Mouse (Mus musculus) adipocyte (in vitro differentiated cells): ENCODE data around the gene Ago4.
A peak's percentile ranks its signal among the peaks of the same experiment; 100 is the strongest.

Experiments used
- DNase-seq: peaks from one replicate; pipeline ENCODE4 v3.0.0-alpha.2; 2016; ENCODE audit warnings: low spot score

Ago4 gene

DNA sequence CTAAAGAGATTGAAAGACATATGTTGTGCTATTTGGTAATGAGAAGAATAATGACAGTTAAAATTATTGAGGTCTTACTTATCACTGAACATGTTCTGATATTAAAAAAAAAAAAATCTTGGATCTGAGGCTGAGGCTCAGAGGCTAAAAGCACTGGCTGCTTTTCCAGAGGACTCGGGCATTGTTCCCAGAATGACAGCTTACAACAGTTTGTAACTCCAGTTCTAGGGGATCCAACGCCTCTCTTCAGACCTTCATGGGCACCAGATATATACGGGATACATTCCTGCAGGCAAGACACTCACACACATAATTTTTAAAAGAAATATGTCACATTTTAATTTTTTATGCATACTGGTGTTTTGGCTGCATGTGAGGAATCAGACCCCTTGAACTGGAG is 7.1 kb downstream of the Ago4 start:
- no peak for DNase-seq

DNA sequence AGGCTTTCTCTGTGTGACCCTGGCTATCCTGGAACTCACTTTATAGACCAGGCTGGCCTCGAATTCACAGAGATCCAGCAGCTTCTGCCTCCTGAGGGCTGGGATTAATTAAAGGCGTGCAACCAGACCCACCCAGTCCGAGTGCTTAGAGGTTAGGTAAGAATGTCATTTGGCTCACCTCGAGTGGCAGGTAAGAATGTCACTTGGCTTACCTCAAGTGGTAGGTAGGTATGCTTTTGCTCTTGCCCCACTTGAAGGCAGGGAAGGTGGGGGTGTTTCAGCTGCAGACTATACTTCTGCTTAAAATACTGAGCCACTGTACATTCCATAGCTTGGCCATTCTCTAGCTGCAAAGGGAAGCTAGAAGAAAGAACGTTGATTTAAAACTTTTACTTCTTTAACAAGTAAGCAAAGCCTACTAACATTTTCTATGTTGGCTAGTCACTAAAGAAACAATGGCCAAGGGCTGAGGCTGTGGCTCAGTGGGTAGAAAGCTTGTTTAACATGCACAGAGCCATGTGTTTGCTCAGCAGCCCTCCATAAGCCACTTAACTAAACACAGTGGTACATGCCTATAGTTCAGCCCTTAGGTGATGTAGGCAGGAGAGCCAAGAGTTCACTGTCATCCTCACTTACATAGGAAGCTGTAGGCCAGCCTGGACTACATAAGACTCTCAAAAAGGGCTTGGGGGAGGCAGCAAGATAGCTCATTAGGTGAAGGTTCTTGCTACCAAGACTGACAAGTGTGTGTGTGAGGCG is 20.8 kb downstream of the Ago4 start:
- DNase-seq = no peak

DNA sequence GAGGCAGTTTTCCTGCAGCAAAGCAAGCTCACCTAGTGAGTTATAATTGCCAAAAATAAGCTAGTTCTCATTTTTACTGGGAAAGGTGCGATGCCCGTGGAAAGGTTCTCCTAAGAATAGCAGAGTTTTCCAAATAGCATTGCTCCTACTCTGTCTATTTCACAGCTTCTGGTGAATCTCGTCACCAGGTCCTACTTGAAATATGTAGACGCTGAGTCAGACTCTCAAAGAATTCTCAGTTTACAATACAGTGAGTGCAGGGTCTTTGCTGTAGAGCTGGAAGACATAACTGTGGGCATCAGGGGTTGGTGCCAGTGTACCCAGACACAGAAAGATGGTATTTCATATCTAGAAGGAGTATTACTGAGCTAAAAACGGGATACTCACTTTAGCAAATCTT is 22.3 kb downstream of the Ago4 start:
- no peak for DNase-seq

DNA sequence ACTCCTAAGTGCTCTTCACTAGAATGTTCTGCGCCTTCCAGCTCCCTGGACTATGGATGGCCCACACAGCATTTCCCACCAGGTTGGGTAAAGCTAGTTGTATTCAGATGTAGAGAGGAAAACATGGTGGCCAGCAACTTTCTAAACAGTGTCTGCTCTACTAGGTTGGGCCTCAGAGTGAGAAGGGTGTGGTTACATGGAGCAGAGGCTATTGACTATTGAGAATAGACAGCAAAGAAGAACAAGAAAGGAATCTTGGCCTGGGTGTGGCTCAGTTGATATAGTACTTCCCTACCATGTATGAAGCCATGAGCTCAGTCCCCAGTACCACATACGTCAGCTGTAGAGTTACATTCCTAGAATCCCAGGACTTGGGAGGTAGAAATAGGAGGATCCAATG is 24.2 kb downstream of the Ago4 start:
- DNase-seq = no peak

DNA sequence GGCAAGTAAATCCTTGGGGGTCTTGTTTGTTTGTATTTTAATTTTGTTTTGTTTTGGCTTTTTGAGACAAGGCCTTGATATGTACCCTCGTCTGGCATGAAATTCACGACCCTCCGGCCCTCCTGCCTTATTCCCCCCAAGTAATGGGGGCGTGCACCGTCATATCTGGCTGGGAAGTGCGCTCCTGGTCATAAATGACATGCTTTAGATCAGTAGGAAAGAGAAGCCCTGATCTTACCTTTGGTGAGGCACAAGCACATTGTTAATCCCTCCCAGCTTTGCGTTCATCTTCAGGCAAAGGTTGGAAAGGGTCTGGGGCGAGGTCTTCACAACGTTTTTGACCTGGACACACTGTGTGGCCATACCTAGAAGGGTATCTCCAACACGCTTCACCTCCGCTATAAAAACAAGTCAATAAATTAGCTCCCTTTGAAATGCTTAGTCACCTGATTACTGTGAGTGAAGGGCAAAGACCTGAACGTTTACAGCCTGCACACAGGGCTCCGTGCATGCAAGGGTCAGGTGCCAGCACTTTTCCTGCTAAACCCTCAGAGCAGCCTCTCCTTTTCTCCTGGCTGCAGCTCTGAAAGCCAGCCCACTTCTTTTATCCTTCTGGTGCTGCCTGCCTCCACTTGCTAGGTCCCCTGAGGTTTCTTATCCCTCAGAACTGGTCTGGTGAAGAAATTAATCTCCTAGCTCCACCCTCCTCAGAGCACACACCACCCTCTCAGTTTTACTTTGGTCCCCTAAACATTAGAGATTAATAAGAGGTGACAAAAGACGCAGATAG is 25.0 kb downstream of the Ago4 start:
- DNase-seq = no peak

DNA sequence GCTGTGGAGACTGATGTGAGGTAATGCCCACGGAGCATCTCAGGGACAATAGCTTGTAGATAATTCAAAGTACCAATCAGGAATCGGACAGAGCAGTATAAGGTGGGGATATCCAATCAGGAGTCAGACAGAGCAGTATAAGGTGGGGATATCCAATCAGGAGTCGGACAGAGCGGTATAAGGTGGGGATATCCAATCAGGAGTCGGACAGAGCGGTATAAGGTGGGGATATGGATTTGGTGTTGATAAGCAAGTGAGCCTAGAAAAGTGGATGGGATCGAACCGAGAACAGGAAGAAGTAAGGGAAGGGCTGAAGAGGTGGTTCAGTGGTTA is 30.3 kb downstream of the Ago4 start:
- DNase-seq = no peak

DNA sequence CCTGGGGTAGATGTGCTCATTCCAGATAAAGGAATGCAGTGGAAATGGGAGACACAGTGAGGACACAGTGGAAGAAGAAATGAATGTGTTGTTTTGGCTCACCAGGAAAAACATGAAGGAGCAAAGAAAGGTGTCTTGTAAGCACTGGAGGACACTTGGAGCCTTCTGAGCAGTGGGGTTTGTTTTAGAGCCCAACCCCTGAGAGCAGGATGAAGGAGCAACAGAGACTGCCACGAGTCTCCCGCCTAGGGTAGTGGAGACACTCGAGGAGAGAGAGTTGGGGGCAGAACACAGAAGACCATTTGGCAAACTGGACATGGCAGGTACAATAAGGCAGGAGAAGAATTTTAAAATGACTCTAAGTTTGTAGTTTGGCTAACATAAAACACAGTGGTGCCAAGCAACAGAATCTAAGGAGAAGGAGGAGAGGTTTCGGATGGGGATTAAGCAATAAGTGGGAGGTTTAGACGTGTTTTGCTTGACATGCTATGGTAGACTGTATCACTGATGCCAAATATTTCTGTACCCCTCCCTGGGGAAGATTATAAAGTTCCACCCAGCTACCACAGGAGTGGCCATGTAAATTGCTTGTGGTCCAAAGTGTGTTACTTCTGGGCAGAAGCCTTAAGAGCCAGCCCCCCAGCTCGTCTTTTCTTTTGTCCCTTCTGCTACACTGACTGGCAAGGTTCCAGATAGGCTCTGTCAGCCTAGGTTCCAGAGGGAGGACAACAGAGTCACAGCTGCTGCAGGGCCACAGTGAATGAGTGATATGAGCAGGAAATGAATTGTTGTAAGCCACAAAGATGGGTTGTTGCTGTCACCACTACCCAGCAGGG is 30.9 kb downstream of the Ago4 start:
- no peak for DNase-seq

DNA sequence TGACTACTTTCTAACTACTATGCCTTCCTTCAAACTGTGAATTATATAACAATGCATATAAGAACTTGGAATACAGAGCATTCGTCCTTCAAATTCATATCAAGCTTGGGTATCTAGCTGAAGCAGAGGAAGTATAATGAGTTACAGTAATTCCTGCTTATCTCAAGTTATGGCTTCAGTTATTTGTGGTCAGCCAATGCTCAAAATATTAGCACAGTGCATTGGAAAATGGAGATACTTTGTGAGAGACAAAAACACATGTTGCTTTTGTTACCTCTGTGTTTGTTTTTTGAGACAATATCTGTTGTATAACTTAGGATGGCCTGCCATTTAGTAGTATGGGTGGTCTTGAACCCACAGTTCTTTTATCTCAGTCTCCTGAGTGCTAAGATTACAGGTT is 34.7 kb downstream of the Ago4 start:
- DNase-seq = no peak

DNA sequence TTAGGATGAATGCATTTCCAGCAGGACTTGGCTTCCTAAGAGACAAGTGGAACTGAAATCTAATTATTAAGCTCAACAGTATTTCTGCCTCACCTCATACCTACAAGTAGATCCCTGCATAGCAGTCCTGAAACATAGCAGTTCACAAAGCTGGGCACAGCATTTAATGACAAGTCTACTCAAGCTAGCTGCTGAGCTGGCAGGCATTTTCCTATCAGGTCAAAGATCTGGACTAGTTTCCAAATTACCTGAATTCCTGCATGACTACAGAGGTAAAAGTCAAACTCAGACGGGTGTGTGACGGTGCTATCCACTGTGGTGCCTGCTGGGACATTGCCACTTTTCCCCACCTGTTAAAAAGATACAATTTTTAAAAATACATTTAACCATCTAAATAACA is 36.3 kb downstream of the Ago4 start:
- DNase-seq = no peak

DNA sequence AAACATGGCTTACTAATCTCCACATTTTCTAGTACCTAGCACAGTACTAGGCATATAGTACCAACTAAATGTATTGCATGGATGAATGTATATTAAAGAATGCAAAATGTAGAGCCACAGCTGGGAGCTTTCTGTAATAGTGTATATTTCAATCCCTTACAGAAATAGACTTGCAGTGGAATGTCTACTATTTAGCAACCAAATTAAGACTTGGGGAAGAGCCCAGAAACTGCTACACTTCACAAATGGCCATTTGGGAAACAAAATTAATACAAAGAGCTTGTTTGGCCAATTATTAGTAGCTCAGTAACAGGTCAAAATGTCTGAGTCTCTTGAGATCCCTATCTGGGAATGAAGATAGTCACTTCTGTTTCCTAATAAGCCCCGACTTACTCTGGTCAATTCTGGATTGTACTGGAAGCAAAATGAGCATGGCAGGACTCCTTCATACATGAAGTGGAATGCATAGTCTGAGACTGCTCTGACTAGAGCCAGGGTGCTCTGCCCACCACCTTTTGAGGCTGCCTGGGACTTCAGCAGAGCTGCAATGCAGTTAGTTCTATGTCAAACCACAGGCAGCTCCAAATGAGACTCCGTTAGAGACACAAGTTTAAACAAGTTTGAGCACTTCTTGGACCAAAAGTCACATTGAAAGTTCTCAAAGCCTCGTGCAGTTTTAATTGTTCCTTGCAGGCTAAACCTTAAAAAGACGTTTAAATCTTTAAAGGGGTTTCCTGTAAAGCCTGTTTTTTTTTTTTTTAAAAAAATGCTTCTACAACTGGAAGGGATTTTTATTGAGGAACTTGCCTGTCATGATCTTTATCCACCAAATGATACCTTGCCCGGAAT is 37.1 kb downstream of the Ago4 start:
- peak; percentile 5 for DNase-seq

DNA sequence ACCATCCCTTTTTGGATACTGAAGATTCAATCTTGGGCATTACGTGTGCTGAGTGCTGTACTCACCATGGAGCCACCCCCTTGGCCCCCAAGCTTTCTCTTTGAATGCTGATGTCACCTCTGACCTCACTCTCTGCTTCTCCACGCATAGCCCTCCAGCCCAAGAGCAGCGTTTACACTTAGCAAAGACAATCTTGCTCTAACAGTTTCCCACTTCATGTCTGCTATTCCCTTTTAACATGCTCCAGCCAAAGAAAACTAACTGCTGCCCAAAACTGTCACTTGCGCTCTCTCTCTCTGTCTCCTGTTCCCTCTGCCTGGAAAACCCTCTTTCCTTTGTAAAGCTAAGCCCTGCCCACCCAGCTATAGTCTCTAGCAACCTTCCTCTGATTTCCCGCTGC is 37.8 kb downstream of the Ago4 start:
- no peak for DNase-seq

DNA sequence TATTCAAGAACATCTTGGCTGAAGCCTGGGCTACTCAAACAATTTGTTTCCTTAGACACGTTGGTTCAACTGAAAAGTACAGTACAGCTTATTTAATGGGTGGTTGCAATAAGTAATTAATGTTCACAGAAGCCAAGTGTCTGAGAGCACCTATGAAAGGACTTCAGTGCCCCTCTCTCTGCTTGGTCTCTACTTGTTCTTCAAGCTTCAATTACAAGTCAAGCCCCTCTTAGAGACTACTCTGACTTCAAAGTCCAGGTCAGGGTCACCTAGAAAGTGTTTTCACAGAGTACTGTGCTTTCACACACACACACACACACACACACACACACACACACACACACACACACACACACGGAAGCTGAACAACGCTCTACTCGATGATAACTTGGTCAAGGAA is 39.9 kb downstream of the Ago4 start:
- no peak for DNase-seq

DNA sequence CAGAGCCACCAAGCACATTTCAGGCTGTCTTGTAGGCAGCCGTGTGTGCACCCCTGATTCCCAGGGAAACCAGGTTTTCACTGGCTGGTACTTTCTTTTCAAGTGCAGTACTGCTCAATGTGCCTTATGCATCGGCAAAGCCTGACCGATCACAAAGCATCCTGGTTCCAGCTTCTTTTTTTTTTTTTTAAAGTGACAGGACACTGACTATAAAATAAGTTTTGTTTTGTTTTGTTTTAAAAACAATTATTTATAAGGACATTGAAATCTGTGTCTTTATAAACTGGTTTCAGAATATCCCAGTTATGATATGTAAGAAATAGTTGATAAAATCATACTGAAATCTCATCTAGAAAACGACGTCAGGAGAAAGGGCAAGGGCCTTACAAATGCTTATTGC is 41.3 kb downstream of the Ago4 start:
- no peak for DNase-seq

DNA sequence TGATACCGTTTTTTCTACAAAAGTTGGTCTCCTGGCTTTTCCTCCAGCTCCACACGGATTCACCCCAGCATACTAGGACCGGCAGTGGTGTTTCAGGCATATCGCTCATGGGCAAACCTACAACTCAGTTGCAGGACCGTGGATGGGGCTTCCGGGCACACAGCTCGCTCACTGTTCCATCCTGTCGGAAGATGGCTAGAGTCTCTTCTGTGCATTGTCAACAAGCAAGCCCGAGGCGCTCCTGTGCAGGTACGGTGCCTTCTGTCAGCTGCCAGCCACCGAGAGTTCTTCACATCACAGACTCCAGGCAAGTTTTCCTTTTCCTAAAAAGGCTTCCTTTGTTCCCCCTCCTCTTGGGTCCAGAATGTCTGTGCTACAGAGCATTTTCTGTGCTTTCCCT is 42.5 kb downstream of the Ago4 start:
- no peak for DNase-seq

DNA sequence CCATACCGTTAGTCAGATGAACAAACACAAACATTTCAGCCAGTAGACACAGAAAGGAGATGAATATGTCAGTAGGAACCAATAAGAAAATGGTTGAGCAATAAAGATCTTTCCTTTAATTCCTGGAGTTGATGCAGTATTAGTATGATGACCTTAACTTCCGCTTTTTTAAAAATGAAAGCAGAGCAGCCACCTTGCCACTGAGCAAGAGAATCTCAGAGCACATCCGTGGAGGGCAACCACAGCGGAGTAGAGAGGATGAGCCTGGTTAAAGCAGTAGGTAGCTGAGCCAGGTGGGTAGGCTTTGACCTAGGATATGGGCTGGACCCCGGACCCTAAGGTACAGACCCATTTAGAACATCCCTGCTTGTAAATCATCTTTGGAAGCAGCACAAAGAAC is 43.5 kb downstream of the Ago4 start:
- no peak for DNase-seq

DNA sequence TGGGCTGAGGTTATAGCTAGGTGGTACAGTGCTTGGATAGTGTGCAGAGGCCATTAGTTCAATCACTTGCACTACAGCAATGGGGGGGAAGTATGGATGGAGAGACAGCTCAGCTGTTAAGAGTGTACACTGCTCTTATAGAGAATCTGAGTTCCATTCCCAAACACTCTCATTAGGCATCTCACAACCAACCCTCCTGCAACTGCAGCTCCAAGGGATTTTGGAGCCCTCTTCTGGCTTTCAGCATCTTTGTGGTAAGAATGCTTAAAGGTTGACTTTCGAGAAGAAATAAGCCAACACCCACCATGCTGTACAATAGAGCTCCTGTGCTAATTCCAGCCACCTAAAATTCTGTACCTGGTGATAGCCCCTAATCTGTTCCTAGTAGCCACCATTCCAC is 47.1 kb downstream of the Ago4 start:
- no peak for DNase-seq

DNA sequence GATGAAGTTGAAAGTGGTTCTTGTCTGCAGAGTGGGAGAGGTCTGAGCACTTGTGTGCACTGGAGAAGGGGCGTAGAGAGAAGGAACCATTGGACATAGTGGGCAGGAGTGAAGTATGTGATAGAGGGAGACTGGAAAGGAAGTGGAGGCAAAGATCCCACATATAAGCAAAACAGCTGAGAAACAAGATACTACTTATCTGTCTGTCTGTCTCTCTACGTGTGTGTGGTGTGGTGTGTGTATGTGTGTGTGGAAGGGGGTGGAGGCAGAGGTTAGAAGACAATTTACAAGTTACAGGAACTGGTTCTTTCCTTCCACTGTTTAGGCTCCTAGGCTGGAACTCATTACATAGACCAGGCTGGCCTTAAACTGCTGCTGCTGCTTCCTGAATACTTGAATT is 48.2 kb downstream of the Ago4 start:
- no peak for DNase-seq

DNA sequence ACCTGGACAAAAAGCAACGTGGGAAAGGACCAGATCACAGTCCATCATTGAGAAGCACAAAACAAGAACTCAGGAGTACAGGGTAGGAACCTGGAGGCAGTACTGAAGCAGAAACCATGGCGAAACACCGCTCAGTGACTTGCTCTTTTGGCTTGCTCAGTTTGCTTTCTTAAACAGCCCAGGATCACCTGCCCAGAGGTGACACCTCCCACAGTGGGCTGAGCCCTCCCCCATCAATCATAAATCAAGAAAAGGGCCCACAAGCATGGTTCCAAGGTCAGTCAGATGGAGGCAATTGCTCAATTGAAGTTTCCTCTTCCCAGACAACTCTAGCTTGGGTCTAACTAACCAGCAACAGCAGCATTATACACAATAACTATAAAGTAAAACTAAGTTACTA is 49.4 kb downstream of the Ago4 start:
- DNase-seq = no peak

DNA sequence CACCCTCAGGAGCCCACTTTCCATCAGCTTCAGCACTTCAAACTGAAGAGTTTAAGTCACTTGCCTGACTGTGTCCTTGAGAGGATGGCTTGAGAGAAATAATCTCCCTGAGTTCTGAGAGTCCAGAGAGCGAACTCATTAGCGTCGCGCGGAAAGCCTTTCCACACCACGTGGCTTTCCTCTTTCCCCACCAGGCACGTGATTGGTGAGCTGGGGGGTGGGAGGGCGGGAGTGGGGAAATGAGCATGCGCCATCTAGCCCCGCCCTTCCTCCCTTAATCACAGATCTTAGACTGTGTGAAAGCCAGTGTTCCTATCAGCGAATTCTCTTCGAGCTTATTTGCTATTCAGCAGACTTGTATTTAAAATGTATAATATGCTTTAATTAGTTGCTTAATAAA is 50.3 kb downstream of the Ago4 start:
- no peak for DNase-seq

DNA sequence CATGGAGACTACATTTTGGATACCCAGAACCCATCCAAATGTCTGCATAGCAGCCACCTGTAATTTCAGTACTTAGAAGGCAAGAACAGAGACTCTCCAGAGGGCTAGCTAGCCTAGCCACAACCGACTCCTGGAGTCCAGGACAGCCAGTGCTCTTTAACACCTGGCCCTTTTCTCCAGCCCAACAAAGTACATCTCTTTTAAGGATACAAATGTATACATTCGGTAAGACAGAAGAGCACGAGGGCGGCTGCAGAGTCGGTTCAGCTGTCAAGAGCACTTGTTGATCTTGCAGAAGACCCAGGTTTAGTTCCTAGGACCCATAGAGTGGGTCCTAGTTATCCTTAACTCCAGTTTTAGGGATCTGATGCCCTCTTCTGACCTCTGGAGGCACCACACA is 51.8 kb downstream of the Ago4 start:
- DNase-seq = no peak

DNA sequence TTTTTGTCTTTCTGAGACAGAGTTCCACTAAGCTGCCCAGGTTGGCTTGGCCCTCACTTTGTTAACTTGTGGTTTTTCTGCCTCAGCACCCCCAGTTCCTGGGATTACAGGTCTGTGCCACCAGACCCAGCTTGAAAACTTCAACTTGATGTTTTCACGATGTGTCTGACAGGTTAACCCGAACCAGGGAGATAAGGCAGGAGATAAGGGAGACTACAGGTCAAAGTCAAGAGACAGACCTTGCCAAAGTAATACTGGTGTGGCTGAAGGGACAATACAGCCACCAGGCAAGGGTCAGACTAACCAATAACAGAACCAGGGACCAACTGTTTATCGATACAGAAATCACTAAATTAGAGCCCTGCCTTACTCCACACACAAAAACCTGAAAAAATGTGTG is 53.0 kb downstream of the Ago4 start:
- no peak for DNase-seq

DNA sequence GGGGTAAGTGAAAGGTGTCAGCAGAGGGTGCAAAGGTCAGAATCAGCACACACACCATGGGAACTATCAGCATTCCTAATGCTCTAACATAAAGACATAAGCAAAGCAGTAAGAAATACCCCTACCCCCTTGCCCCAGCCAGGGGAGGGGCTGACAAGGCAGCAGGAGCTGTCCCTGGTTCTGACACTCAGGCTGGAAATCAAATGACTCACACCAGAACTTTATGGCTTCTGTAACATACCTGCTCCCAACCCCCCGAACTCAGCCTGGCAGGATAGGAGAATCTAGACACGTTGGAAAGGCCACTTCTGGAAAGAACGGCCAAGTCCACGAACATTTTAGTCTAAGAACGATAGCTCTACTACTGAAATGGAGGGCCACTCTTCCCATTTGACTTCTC is 60.2 kb downstream of the Ago4 start:
- peak; percentile 31 for DNase-seq
